Mouse (Mus musculus): ENCODE results near the gene Fsd1. TPM values are rescaled to one million over a fixed set of nuclear protein-coding genes. Genes with fewer than 3 reads are reported as not detected.

Fsd1 gene
- polyA plus RNA-seq, 2 experiments, result 14.2 to 27.5 TPM

DNA sequence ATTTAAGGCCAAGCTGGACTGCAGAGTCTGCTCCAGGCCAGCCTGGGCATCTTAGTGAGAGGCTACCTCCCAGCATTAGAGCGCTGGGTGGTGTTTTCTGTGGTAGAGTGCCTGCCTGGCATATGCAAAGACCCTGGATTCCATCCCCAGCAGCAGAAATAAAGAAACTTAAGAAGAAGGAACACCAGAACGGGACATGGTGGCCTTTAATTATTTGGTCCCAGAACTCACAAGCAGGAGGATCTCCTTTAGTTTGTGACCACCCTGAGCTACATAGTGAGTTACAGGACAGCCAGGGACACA, 27.8 kb upstream of the Fsd1 start:
- Histone ChIP-seq H3K9me3 (ENCODE audit: control insufficient read depth, low read length) (no peaks in the 10 kb centered on the region), H3K36me3 (ENCODE audit: control insufficient read depth, insufficient read depth, low read length) (peaks cover 13% of the 10 kb centered on the region), H3K27me3 (ENCODE audit: control insufficient read depth, insufficient read depth, low read length) (peaks cover 3% of the 10 kb centered on the region; the same call in 1 of the 2 replicates), H3K4me3 (replicated peaks; ENCODE audit: low read length) (peak overlapping the region; percentile 56), H3K9ac (ENCODE audit: low read depth, low read length, severe bottlenecking) (peak overlapping the region; percentile 48; the same call in 1 of the 2 replicates), H3K27ac (replicated peaks; ENCODE audit: low read depth, low read length) (peak overlapping the region; percentile 63), H3K4me1 (ENCODE audit: control insufficient read depth, insufficient read depth, low read length) (peaks cover 3% of the 10 kb centered on the region; the same call in 1 of the 2 replicates), H3K4me2 (replicated peaks; ENCODE audit: low read depth, low read length, severe bottlenecking) (peak overlapping the region; percentile 77)
- DNase-seq (ENCODE audit: low spot score) (no peak), ATAC-seq (ENCODE audit: low FRiP score, low read depth) (no peak)
- no peak for TF ChIP-seq POLR2A (IDR thresholded peaks at IDR 0.05; ENCODE audit: borderline replicate concordance, extremely low read depth, insufficient read depth, insufficient read length)
- 26% methylated on average over 2 of the region's 2 CpGs for WGBS

- peaks cover 3% of the 10 kb centered on the region; the same call in 1 of the 2 replicates for H3K27me3 ChIP-seq (ENCODE audit: control insufficient read depth, insufficient read depth, low read length)
- H3K9me3 ChIP-seq (ENCODE audit: control insufficient read depth, low read length), result no peaks in the 10 kb centered on the region
- peak; percentile 53; the same call in 1 of the 2 replicates for TF ChIP-seq POLR2A (IDR thresholded peaks at IDR 0.05; ENCODE audit: borderline replicate concordance, extremely low read depth, insufficient read depth, insufficient read length)
- H3K4me2 ChIP-seq (replicated peaks; ENCODE audit: low read depth, low read length, severe bottlenecking), result peak within 1 kb of the TSS; percentile 77
- H3K4me1 ChIP-seq (ENCODE audit: control insufficient read depth, insufficient read depth, low read length), result peaks cover 3% of the 10 kb centered on the region; the same call in 1 of the 2 replicates
- H3K4me3 ChIP-seq (replicated peaks; ENCODE audit: low read length), result peak within 1 kb of the TSS; percentile 56
- ATAC-seq (ENCODE audit: low FRiP score, low read depth), result peak; percentile 95
- peak; percentile 97 for DNase-seq (ENCODE audit: low spot score)
- H3K9ac ChIP-seq (ENCODE audit: low read depth, low read length, severe bottlenecking), result peak within 1 kb of the TSS; percentile 57
- H3K27ac ChIP-seq (replicated peaks; ENCODE audit: low read depth, low read length), result peak within 1 kb of the TSS; percentile 93
- peaks cover 13% of the 10 kb centered on the region for H3K36me3 ChIP-seq (ENCODE audit: control insufficient read depth, insufficient read depth, low read length)
- under 1% methylated on average over 45 of the region's 46 CpGs for WGBS
These were observed 27.2 kb upstream of the Fsd1 start, which contains the start of gene Yju2 for GRCm38 (mm10) chr17:55958918-55959728. TSS of gene Yju2 (plus strand) at chr17:55959099.

DNA sequence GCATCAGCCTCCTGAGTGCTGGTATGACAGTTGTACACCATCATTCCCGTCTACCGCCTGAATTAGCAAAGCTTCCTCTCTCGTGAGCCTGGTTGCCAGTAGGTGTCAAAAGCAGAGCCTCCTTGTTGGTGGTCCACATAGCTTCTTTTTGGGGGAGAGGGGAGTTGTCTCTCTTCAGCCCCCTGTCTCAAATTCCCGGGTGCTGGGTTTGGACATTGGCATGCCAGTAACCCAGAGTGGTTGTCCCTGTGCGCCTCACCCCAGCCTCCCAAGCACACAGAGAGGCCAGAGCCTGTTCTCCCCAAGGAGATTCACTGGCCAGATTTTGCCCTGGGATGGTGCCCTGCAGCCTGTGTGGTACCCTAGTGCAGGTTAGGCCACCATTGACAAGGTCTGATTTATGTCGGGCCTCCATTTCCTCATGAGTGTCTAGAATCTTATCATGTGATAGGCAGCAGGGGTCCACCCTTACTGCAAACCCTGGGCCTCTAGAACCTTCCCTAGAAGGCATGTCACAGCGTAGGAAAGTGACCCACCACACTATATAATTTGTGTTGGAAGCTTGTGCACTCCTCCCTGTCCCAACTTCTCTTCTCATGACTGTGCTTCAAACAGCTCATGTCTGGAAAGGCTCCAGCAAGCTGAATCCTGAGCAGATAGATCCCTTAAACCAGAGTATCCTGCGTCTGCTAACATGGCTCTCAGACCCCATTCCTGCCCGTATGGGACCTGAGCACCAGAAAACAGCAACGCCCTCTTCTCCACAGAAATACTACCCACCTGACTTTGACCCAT, 26.2 kb upstream of the Fsd1 start:
- Histone ChIP-seq H3K4me1 (ENCODE audit: control insufficient read depth, insufficient read depth, low read length) (peaks cover 3% of the 10 kb centered on the region; the same call in 1 of the 2 replicates), H3K9me3 (ENCODE audit: control insufficient read depth, low read length) (no peaks in the 10 kb centered on the region), H3K4me2 (replicated peaks; ENCODE audit: low read depth, low read length, severe bottlenecking) (peak overlapping the region; percentile 77), H3K36me3 (ENCODE audit: control insufficient read depth, insufficient read depth, low read length) (peaks cover 22% of the 10 kb centered on the region), H3K9ac (ENCODE audit: low read depth, low read length, severe bottlenecking) (no peak overlapping the region), H3K27ac (replicated peaks; ENCODE audit: low read depth, low read length) (no peak overlapping the region), H3K27me3 (ENCODE audit: control insufficient read depth, insufficient read depth, low read length) (peaks cover under 1% of the 10 kb centered on the region; the same call in 1 of the 2 replicates), H3K4me3 (replicated peaks; ENCODE audit: low read length) (peak overlapping the region; percentile 56)
- DNase-seq (ENCODE audit: low spot score), result no peak
- ATAC-seq (ENCODE audit: low FRiP score, low read depth), result no peak
- 78% methylated on average over 10 of the region's 10 CpGs for WGBS
- no peak for TF ChIP-seq POLR2A (IDR thresholded peaks at IDR 0.05; ENCODE audit: borderline replicate concordance, extremely low read depth, insufficient read depth, insufficient read length)

DNA sequence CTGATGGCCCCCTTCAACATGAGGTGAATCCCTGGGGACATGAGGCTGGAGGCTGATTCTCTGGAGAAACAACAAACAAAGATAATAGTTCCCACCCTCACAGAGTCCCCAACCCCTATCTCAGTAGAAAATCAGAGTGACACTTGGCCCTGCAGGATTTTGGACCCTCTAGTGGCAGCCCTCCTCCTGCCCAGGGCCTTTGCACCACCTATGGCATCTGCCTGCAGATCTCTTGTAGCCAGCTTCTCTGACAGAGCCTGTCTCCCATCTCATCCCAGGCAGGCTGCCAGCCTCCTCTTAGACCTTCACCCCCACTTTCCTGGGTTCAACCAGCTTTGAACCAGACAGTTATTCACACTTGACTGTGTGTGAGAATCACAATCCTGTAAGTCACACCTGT, 25.5 kb upstream of the Fsd1 start:
- ATAC-seq (ENCODE audit: low FRiP score, low read depth) (no peak), DNase-seq (ENCODE audit: low spot score) (no peak)
- H3K9me3 ChIP-seq (ENCODE audit: control insufficient read depth, low read length), result no peaks in the 10 kb centered on the region
- no peak overlapping the region for H3K27ac ChIP-seq (replicated peaks; ENCODE audit: low read depth, low read length)
- H3K4me3 ChIP-seq (replicated peaks; ENCODE audit: low read length), result no peak overlapping the region
- H3K4me1 ChIP-seq (ENCODE audit: control insufficient read depth, insufficient read depth, low read length), result peaks cover 3% of the 10 kb centered on the region; the same call in 1 of the 2 replicates
- no peak for TF ChIP-seq POLR2A (IDR thresholded peaks at IDR 0.05; ENCODE audit: borderline replicate concordance, extremely low read depth, insufficient read depth, insufficient read length)
- H3K36me3 ChIP-seq (ENCODE audit: control insufficient read depth, insufficient read depth, low read length), result peaks cover 26% of the 10 kb centered on the region
- H3K27me3 ChIP-seq (ENCODE audit: control insufficient read depth, insufficient read depth, low read length), result no peaks in the 10 kb centered on the region
- H3K9ac ChIP-seq (ENCODE audit: low read depth, low read length, severe bottlenecking), result no peak overlapping the region
- H3K4me2 ChIP-seq (replicated peaks; ENCODE audit: low read depth, low read length, severe bottlenecking), result no peak overlapping the region

GRCm38 (mm10) chr17:55961631-55962030, 24.7 kb upstream of the Fsd1 start:
- no peaks in the 10 kb centered on the region for H3K9me3 ChIP-seq (ENCODE audit: control insufficient read depth, low read length)
- no peak overlapping the region for H3K4me3 ChIP-seq (replicated peaks; ENCODE audit: low read length)
- H3K27ac ChIP-seq (replicated peaks; ENCODE audit: low read depth, low read length), result no peak overlapping the region
- 92% methylated on average over 7 of the region's 7 CpGs for WGBS
- no peak overlapping the region for H3K4me2 ChIP-seq (replicated peaks; ENCODE audit: low read depth, low read length, severe bottlenecking)
- peaks cover 34% of the 10 kb centered on the region for H3K36me3 ChIP-seq (ENCODE audit: control insufficient read depth, insufficient read depth, low read length)
- ATAC-seq (ENCODE audit: low FRiP score, low read depth), result no peak
- no peak overlapping the region for H3K9ac ChIP-seq (ENCODE audit: low read depth, low read length, severe bottlenecking)
- no peak for TF ChIP-seq POLR2A (IDR thresholded peaks at IDR 0.05; ENCODE audit: borderline replicate concordance, extremely low read depth, insufficient read depth, insufficient read length)
- DNase-seq (ENCODE audit: low spot score), result no peak
- peaks cover 3% of the 10 kb centered on the region; the same call in 1 of the 2 replicates for H3K4me1 ChIP-seq (ENCODE audit: control insufficient read depth, insufficient read depth, low read length)
- H3K27me3 ChIP-seq (ENCODE audit: control insufficient read depth, insufficient read depth, low read length), result no peaks in the 10 kb centered on the region

All from limb, embryonic 14.5 days (tissue).